Mouse (Mus musculus) mature B cell (primary cell): ENCODE measurements around the gene Pdzph1.

Source experiments
- in situ Hi-C: fragments of 300-500 bp; cut with MboI; formaldehyde crosslinking; loops from 2 replicates; pipeline ENCODE4 v1.14.3; 2019

Gene Pdzph1

GRCm38 (mm10) chr17:58991275-58991674 lies at the start of gene Pdzph1:
Gene Pdzph1 (minus strand): TSS chr17:58991375.
- in situ Hi-C loops = no loop called here

GRCm38 (mm10) chr17:59039754-59040153 lies 48.6 kb upstream of the Pdzph1 start:
- in situ Hi-C loops = no loop called here

- in situ Hi-C loops = no loop called here
Measured at GRCm38 (mm10) chr17:59033445-59033844, 42.3 kb upstream of the Pdzph1 start.

- in situ Hi-C loops = no loop called here
Measured at GRCm38 (mm10) chr17:59026336-59026735, 35.2 kb upstream of the Pdzph1 start.

GRCm38 (mm10) chr17:59024502-59024901 lies 33.3 kb upstream of the Pdzph1 start:
- in situ Hi-C loops = no loop called here

GRCm38 (mm10) chr17:59023971-59024370 lies 32.8 kb upstream of the Pdzph1 start:
- in situ Hi-C loops = no loop called here

GRCm38 (mm10) chr17:59018666-59019065 lies 27.5 kb upstream of the Pdzph1 start:
- in situ Hi-C loops = no loop called here

- in situ Hi-C loops = no loop called here
Measured at GRCm38 (mm10) chr17:59013091-59013459, 21.9 kb upstream of the Pdzph1 start, which contains the start of gene Nudt12. Gene Nudt12 (minus strand): TSS chr17:59013372.

- in situ Hi-C loops = no loop called here
Measured at GRCm38 (mm10) chr17:59012421-59013090, 21.4 kb upstream of the Pdzph1 start.

- in situ Hi-C loops = no loop called here
Measured at GRCm38 (mm10) chr17:59011546-59012307, 20.6 kb upstream of the Pdzph1 start.

- in situ Hi-C loops = no loop called here
Measured at GRCm38 (mm10) chr17:58973237-58973636, 17.9 kb downstream of the Pdzph1 start.

GRCm38 (mm10) chr17:58959905-58960304 lies 31.3 kb downstream of the Pdzph1 start:
- in situ Hi-C loops = no loop called here

GRCm38 (mm10) chr17:58957055-58957454 lies 34.1 kb downstream of the Pdzph1 start:
- in situ Hi-C loops = no loop called here

- in situ Hi-C loops = no loop called here
Measured at GRCm38 (mm10) chr17:58943015-58943822, 48.0 kb downstream of the Pdzph1 start.

GRCm38 (mm10) chr17:58938598-58938997 lies 52.6 kb downstream of the Pdzph1 start:
- in situ Hi-C loops = no loop called here

GRCm38 (mm10) chr17:58937533-58937932 lies 53.6 kb downstream of the Pdzph1 start:
- in situ Hi-C loops = no loop called here

GRCm38 (mm10) chr17:58932983-58933280 lies 58.2 kb downstream of the Pdzph1 start:
- in situ Hi-C loops = no loop called here

- in situ Hi-C loops = no loop called here
Measured at GRCm38 (mm10) chr17:58932279-58932982, 58.7 kb downstream of the Pdzph1 start.

- in situ Hi-C loops = no loop called here
Measured at GRCm38 (mm10) chr17:58924754-58925546, 66.2 kb downstream of the Pdzph1 start.

GRCm38 (mm10) chr17:58923901-58924476 lies 67.2 kb downstream of the Pdzph1 start:
- in situ Hi-C loops = no loop called here
